Mouse (Mus musculus) liver, postnatal 0 days (tissue): ENCODE measurements around the gene Hook1.

Source experiments
- CTCF ChIP-seq: sonication (generic); IDR thresholded peaks from 2 replicates; pipeline ENCODE4 v1.5.1; 2016; ENCODE audit warnings: antibody characterized with exemption, low read depth
- EP300 ChIP-seq: IDR thresholded peaks from 2 replicates; pipeline ENCODE4 v1.6.1; 2016; ENCODE audit warnings: antibody characterized with exemption, low read depth, mild to moderate bottlenecking

DNA sequence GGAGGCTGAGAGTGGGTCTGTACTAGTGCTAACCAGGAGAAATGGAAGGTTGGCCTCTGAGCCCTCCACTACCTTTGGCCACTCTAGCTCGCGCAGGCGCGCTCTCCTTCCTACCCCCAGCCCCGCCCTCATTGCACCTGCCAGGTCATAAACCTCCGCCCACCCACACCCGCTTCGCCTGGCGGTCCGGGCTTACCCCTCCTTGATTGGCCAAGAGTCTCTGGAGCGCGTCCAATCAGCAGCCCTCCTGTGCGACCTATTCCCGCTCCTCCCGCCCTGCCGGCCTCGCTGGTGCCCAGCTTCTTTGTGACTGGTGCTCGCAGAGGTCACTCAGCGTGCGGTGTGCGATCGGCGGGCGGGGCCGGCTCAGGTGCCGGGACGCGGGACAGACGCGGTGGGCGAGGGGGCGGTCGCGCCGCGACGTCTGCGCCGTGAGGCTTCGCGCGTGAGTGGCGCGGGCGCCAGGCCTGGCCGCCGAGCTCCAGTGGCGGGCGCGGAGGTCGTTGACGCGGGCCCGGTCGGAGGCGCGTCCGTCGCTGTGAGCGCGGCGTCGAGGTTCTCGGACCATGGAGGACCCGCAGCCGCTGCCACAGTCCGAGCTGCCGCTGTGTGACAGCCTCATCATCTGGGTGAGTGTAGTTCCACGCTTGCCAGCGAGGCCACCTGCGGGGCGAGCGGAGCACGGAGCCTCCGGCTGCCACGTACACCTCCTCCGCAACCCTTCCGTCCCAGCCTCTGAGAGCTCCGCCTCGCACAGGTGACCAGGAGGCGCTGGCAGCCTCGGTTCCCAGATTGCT, at the start of gene Hook1:
- no peak for TF ChIP-seq CTCF
- no peak for TF ChIP-seq EP300
